Mouse (Mus musculus) c-Kit-positive CD71-positive TER-119-negative erythroid progenitor cells, embryonic 14.5 days (primary cell): ENCODE results near the gene Syn1.

Experiments used
- DNase-seq: peaks from one replicate; pipeline ENCODE4 v3.0.0-alpha.2; 2013; ENCODE audit warnings: low read depth

Syn1 gene

DNA sequence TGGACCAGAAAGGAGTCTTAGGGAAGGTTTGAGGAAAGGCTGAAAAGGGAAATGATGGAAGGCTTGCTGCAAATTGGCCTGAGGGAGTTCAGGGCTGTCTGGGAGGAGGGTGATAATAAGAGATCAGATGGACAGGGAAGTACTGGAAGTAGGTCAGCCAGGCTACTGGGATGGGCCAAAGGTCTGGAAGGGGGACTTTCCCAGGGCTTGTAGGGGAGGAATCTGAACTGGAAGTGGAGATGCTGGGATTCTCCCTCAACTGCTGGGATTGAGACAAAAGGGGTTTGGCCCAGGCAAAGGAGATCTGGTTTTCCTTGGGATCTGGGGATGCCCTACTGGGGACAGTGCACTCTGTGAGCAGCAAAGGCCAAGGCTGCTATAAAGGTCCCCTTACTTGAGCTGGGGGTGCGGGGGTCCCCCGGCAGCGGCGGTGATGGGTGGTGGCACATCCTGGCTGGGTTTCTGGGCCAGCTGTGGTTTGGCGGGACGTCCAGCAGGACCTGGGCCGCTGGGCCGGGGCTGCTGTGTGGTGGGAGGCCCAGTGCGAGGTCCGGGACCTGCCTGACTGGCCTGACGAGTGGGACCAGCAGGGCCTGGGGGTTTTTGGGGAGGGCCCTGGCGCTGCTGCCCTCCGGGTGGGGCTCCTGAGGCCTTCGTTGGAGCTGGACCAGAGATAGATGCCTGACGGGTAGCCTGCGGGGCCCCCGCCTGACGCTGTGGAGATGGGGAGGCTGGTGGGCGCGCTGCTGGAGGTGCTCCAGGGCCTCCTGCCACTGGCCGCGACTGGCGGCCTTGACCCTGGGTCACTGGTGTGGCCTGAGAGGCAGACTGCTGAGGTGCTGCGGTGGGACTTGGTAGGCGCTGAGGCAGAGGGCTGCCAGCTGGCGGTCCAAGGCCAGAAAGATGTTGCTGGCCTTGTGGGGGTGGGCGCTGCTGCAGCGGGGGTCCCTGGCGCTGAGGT, 58.4 kb downstream of the Syn1 start:
- DNase-seq, result no peak

DNA sequence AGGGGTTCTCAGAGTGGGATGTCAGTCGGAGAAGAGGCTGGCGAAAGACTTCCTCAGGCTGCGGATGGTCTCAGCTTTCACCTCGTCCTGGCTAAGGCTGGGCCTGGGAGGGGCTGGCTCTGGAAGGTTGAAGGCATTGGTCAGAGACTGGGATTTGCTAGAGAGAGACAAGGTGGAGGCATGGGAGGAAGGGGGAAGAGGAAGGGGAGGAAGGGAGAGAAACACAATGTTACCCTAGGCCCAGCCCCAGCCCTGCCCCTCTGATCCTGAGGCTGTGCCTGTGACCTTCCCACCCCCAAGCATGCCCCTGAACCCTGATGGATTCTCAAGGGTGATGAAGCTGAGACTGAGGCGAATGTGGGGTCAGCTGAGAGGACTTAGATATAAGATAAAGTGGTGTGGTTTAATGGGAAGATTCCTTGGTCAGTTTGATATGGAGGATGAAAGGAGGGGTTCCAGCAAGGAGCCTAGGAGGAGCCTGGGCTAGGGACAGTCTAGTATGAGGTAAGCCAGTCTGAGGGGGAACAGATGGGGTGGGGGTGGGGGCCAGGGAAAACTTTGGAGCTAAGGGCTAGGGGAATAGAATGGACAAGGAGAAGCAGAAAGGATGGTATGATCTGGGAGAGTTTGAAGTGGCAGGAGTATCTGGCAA, 59.2 kb downstream of the Syn1 start:
- no peak for DNase-seq

- no peak for DNase-seq
Measured at GRCm38 (mm10) chrX:20853794-20854193, 67.0 kb downstream of the Syn1 start.

DNA sequence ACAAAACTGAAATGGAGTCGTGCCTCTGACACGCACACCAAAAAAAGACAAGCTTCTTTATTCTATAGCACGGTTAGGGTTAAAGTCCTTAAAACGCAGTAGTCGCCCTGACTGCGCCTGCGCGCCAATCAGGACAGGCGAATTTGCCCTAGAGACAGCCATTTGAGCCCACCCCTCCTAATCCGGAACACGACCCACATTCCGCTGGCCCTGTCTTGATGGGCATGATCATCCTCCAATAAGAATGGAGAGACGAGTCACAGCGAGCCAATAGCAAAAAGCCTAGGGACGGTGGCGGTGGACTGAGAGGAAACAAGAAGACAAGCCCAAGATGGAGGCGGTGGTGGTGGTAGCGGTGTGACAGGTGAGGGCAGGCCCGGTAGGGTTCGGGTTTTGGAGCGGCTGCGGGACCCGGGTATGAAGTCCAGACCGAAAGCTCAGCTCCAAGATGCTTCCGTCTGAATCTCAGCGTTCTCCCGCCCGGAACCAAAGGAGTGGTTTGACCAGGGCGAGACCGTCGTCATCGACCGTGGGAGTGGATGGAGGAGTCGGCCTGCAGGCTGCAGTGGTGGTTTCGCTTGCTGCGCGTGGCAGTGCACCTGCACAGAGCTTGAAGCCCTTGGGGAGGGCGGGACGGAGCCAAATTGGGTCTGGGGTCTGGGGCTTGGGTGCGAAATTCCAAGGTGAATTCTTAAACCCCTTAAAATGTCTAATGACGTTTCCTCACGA, 72.4 kb downstream of the Syn1 start:
- peak; percentile 89 for DNase-seq

GRCm38 (mm10) chrX:20847816-20848215, 73.0 kb downstream of the Syn1 start:
- no peak for DNase-seq

DNA sequence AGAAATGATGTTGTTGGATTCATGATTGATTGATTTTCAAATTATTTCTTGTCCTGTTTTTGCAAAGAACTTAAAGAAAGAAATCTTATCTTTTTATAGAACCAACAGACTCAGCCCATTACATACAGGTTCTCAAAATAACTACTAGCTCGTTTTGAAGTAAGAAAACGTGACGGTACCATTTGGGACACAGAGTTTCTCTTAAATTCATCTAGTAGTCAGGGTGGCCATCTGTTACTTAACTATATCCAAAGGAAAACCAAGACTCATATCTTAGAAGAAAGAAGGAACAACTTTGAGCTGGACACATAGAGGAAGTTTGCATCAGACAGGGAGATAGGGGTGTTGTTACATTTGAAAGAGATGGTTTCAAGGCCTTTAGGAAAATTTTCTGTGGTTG, 73.6 kb downstream of the Syn1 start:
- no peak for DNase-seq

DNA sequence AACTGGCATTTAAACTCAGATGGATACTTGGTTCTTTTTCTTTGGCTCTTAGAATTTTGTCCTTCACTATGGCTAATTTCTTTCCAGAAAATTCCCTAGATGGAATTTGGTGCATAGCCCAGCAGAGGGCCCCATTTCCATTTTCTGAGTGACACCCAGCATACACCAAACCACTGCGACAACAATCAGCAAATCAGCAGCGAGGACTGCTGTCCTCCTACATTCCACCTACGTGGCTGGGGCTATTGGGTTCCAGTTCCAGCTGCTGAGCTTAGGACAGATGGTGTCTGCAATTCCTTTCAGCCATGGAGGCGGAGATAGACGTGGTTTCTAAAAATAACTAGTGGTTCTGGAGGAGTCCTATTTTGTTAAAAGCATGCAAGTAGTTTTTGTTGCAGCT, 91.9 kb downstream of the Syn1 start:
- DNase-seq, result no peak

- DNase-seq, result peak; percentile 20
Measured at GRCm38 (mm10) chrX:20819708-20820426, 100.9 kb downstream of the Syn1 start.

DNA sequence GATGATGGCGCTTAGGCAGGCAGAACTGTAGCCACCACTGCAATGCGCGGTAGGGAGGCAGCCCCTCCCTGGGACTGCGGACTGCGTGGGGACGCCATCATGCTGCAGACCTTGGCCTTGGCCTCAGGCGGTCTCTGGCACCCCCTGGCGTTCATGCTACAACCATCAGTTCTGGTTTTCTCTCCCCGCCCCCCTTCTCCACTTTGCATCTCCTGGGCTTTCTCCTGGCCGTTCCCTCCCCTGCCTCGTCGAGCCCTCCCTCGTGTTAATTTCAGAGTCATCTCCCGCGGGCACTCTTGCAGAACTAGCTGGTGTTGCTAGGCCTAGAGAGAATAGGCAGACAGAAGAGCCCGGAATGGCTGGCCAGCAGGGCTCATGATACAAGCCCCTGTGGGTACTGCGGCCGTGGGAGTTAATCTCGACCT, 101.6 kb downstream of the Syn1 start:
- peak; percentile 58 for DNase-seq

DNA sequence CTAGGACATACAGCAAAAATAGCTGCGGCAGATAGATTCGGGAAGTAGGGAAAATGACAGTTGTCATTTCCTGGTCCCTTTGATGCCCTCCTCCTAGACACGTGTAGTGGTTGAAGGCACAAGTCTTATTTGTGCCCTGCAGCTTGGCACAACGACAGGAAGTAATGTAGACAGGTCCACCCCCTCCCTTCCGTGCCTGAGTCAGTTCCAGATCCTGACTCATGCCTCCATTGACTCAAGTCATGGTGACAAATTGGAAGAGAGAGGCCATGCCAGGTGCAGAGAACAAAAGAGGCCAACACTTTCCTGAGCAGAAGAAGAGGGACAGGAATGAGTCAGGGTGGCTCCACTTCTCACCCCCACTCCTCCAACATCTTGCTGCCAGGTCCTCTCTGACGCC, 103.8 kb downstream of the Syn1 start:
- no peak for DNase-seq
